Mouse (Mus musculus) bone marrow macrophage, adult 2 months (primary cell): ENCODE results near the gene Ppp1r36.

Experiments used
- CTCF ChIP-seq: IDR thresholded peaks from 2 replicates; pipeline ENCODE4 v1.5.1; 2012; ENCODE audit warnings: low read depth, mild to moderate bottlenecking, low read length, moderate library complexity
- POLR2A ChIP-seq: IDR thresholded peaks from 2 replicates; pipeline ENCODE4 v1.6.1; 2012; ENCODE audit warnings: mild to moderate bottlenecking, low read depth, low read length, borderline replicate concordance

- TF ChIP-seq POLR2A = no peak
- TF ChIP-seq CTCF = no peak
These were observed 8.2 kb upstream of the Ppp1r36 start for GRCm38 (mm10) chr12:76409166-76409565.
